Mouse (Mus musculus): ENCODE measurements around the gene Gm43517.

The Gm43517 gene

GRCm38 (mm10) chr12:49409833-49410232 is 24.9 kb downstream of the Gm43517 start:
- no peak for DNase-seq (ENCODE audit: low spot score)

- DNase-seq (ENCODE audit: low spot score), result no peak
These were observed 33.0 kb downstream of the Gm43517 start for GRCm38 (mm10) chr12:49417963-49418362.

All from adipocyte (in vitro differentiated cells).